Mouse (Mus musculus): ENCODE data around the gene Kremen2. TPM values are rescaled to one million over a fixed set of nuclear protein-coding genes. Genes with fewer than 3 reads are reported as not detected.

Gene Kremen2
- 2.2 and 2.6 TPM in 2 replicates for polyA plus RNA-seq (2014; fragmentation: Nextera tagmentation; extraction: Ambion mirVana)

DNA sequence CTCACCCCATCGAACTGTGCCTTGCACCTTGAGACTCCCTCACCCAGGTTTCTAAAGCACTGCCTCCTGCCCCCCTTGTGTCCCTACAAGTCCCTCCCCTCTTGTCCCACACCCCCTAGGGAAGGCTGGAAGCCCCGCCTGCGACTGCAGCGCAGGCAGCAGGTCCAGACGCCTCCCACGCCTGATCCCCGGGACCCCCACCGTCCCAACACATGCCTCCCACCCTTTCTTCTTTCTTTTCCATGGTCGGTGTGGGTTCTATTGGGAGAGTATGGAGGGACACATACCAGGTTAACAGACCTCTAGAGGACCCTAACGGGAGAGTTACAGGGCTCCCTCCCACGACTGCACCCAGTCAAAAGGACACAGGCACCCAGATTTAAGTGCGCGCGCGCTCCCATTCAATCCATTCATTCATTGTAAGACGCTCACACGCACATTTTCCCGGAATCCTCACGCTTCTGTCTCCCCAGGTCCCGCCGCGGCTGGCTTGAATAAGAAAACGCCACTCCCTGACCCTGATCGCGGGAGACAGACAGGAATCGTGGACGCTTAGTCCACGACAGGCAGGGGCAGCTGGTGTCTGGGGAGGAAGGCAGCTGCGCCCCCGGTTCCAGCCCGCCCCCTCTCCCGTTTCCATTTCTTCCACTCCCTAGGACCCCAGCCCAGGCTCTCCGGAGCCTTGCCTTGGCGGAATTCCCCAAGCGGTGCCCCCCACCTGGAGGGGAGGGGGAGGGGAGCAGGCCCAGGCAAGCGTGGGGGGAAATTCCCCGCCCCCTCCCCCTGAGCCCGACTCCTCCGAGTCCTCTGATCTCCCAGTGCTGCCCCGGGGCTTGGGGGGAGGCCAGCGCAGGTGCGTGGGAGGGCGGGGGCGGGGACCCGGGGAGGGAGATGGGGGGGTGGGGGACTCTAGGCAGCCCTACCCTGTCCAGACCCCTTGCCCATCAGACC lies at the start of gene Kremen2:
Gene Kremen2 (minus strand): TSS at position 533 of the 951 bp plus-strand sequence.
- peak within 1 kb of the TSS; percentile 50 for H3K9ac ChIP-seq (ENCODE audit: low read length)
- no peaks in the 10 kb centered on the region for H3K36me3 ChIP-seq (ENCODE audit: control insufficient read depth, insufficient read depth, low read length)
- peaks cover 18% of the 10 kb centered on the region for H3K4me1 ChIP-seq (replicated peaks; ENCODE audit: control insufficient read depth, insufficient read depth, low read length)
- H3K4me3 ChIP-seq (ENCODE audit: low read depth, low read length) = peak within 1 kb of the TSS; percentile 25
- H3K9me3 ChIP-seq (ENCODE audit: control insufficient read depth, low read length) = no peaks in the 10 kb centered on the region
- H3K27ac ChIP-seq (ENCODE audit: low read depth, low read length) = no peak within 1 kb of the TSS
- peak within 1 kb of the TSS; percentile 61 for H3K4me2 ChIP-seq (ENCODE audit: low read depth, low read length, severe bottlenecking)
- WGBS = under 1% methylated on average over 37 of the region's 45 CpGs
- ATAC-seq (replicated peaks; ENCODE audit: low FRiP score) (no peak), DNase-seq (ENCODE audit: low spot score) (no peak)
- H3K27me3 ChIP-seq (ENCODE audit: control insufficient read depth, insufficient read depth, low read length) = peaks cover 59% of the 10 kb centered on the region

DNA sequence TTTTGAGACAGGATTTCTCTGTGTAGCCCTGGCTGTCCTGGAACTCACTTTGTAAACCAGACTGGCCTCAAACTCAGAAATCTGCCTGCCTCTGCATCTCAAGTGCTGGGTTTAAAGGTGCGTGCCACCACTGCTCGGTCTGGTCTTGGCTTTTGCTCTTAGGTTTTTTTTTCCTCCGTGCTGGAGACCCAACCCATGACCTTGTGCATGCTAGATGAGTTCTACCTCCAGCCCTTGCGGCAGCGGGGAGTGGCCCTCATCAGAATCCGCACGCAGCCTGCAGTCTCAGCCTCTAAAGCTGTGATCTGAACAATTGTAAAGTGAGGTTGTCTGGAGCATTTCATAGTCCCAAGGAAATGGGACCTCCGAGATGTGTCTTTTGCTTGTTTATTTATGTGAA lies 49.7 kb upstream of the Kremen2 start:
- H3K9ac ChIP-seq (ENCODE audit: low read length) = no peak overlapping the region
- no peaks in the 10 kb centered on the region; the same call in 1 of the 2 replicates for H3K4me1 ChIP-seq (replicated peaks; ENCODE audit: control insufficient read depth, insufficient read depth, low read length)
- no peaks in the 10 kb centered on the region for H3K36me3 ChIP-seq (ENCODE audit: control insufficient read depth, insufficient read depth, low read length)
- DNase-seq (ENCODE audit: low spot score) (no peak), ATAC-seq (replicated peaks; ENCODE audit: low FRiP score) (no peak)
- WGBS = 94% methylated on average over 8 of the region's 8 CpGs
- H3K27ac ChIP-seq (ENCODE audit: low read depth, low read length) = no peak overlapping the region
- H3K27me3 ChIP-seq (ENCODE audit: control insufficient read depth, insufficient read depth, low read length) = no peaks in the 10 kb centered on the region
- no peak overlapping the region for H3K4me2 ChIP-seq (ENCODE audit: low read depth, low read length, severe bottlenecking)
- no peak overlapping the region for H3K4me3 ChIP-seq (ENCODE audit: low read depth, low read length)
- no peaks in the 10 kb centered on the region for H3K9me3 ChIP-seq (ENCODE audit: control insufficient read depth, low read length)

DNA sequence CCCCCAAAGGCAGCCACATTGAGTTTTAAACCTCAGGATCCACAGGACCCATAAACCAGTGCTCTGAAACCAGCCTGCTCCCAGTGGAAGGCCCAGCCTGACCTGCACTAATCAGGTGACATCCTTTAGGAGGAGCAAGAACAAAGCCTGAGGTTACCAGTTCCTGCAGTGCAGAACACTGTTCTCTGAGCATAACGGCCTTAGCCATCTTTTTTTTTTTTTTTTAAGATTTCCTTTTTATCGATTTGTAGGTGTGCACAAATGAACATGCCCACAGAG lies 45.4 kb upstream of the Kremen2 start:
- Histone ChIP-seq H3K4me2 (ENCODE audit: low read depth, low read length, severe bottlenecking) (peak overlapping the region; percentile 59), H3K9ac (ENCODE audit: low read length) (peak overlapping the region; percentile 68; the same call in 1 of the 2 replicates), H3K4me1 (replicated peaks; ENCODE audit: control insufficient read depth, insufficient read depth, low read length) (peaks cover 5% of the 10 kb centered on the region; the same call in 1 of the 2 replicates), H3K4me3 (ENCODE audit: low read depth, low read length) (peak overlapping the region; percentile 25; the same call in 1 of the 2 replicates), H3K27me3 (ENCODE audit: control insufficient read depth, insufficient read depth, low read length) (no peaks in the 10 kb centered on the region), H3K27ac (ENCODE audit: low read depth, low read length) (no peak overlapping the region), H3K36me3 (ENCODE audit: control insufficient read depth, insufficient read depth, low read length) (no peaks in the 10 kb centered on the region), H3K9me3 (ENCODE audit: control insufficient read depth, low read length) (no peaks in the 10 kb centered on the region)
- WGBS = 53% methylated on average over 2 of the region's 2 CpGs
- ATAC-seq (replicated peaks; ENCODE audit: low FRiP score) (no peak), DNase-seq (ENCODE audit: low spot score) (no peak)

DNA sequence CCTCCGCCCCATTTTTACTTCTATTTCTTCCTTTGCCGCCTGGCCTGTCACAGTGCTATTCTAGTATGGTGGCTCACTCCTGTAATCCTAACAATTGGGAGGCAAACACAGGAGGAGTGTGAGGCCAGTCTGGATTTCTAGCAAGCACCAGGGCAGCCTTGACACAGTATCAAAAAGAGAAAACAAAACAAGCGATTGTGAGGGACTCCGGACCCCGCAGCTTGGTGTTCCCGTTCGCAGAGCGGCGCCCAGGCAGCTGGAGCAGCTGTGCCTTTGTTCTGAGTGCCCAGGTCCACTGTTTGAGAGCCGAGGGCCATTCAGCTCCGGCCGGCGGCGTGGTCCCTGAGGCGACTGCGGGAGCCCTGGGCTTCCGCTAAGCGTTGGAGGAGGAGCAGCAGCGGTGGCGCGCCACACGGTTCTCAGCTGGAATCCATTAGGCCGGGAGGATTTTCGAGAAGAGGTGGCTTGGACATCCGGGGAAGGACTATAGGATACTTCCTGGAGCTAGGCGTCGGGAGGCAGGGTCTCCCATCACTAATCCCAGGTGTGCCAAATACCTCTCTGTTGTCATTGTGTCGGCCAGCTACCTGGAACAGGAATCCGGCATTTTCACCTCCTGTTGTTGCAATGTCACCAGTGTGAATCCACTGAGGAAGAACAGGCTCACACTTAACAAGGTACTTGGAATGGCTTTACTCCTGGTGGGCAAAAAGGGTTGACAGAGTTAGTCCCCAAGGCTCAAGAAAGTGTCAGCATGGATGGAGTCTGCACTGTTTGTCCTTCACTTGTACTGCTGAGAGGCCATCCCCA lies 44.8 kb upstream of the Kremen2 start, which contains the start of gene Srrm2:
Gene Srrm2 (plus strand): TSS at position 264 of the 810 bp plus-strand sequence.
- H3K4me1 ChIP-seq (replicated peaks; ENCODE audit: control insufficient read depth, insufficient read depth, low read length) = peaks cover 6% of the 10 kb centered on the region; the same call in 1 of the 2 replicates
- no peaks in the 10 kb centered on the region for H3K27me3 ChIP-seq (ENCODE audit: control insufficient read depth, insufficient read depth, low read length)
- no peaks in the 10 kb centered on the region for H3K36me3 ChIP-seq (ENCODE audit: control insufficient read depth, insufficient read depth, low read length)
- peak within 1 kb of the TSS; percentile 67 for H3K27ac ChIP-seq (ENCODE audit: low read depth, low read length)
- peak; percentile 84 for DNase-seq (ENCODE audit: low spot score)
- no peaks in the 10 kb centered on the region for H3K9me3 ChIP-seq (ENCODE audit: control insufficient read depth, low read length)
- peak; percentile 74 for ATAC-seq (replicated peaks; ENCODE audit: low FRiP score)
- peak within 1 kb of the TSS; percentile 68 for H3K9ac ChIP-seq (ENCODE audit: low read length)
- peak within 1 kb of the TSS; percentile 59 for H3K4me2 ChIP-seq (ENCODE audit: low read depth, low read length, severe bottlenecking)
- 2% methylated on average over 29 of the region's 29 CpGs for whole genome bisulfite sequencing
- peak within 1 kb of the TSS; percentile 25 for H3K4me3 ChIP-seq (ENCODE audit: low read depth, low read length)

DNA sequence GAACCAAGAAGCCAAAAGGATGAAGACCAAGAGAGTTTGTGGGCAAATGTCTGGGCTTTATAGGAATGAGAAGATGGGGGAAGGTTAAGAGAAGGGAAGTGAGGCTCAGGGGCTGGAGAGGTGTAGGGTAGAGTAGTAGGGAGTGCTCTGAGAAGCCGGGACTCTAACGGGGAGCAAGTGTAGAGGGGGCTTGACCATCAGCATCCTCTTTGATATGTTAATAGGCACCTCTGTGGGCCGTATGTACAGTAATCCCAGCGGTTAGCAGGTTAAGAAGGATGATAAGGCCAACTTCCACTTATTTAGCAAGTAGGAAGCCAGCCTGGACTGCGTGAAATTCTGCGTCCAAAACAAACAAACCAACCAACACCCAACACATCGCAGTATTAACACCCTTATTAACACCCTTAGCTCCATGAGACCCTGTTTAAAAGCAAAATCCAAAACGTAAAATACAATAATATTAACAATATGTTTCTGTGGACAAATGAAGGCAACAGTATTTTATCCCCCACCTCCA lies 44.2 kb upstream of the Kremen2 start:
- Histone ChIP-seq H3K27ac (ENCODE audit: low read depth, low read length) (peak overlapping the region; percentile 67), H3K4me2 (ENCODE audit: low read depth, low read length, severe bottlenecking) (peak overlapping the region; percentile 59), H3K4me3 (ENCODE audit: low read depth, low read length) (peak overlapping the region; percentile 25), H3K9me3 (ENCODE audit: control insufficient read depth, low read length) (no peaks in the 10 kb centered on the region), H3K36me3 (ENCODE audit: control insufficient read depth, insufficient read depth, low read length) (no peaks in the 10 kb centered on the region), H3K9ac (ENCODE audit: low read length) (peak overlapping the region; percentile 68), H3K27me3 (ENCODE audit: control insufficient read depth, insufficient read depth, low read length) (no peaks in the 10 kb centered on the region), H3K4me1 (replicated peaks; ENCODE audit: control insufficient read depth, insufficient read depth, low read length) (peaks cover 6% of the 10 kb centered on the region; the same call in 1 of the 2 replicates)
- ATAC-seq (replicated peaks; ENCODE audit: low FRiP score) (no peak), DNase-seq (ENCODE audit: low spot score) (no peak)
- 7% methylated on average over 8 of the region's 8 CpGs for WGBS

DNA sequence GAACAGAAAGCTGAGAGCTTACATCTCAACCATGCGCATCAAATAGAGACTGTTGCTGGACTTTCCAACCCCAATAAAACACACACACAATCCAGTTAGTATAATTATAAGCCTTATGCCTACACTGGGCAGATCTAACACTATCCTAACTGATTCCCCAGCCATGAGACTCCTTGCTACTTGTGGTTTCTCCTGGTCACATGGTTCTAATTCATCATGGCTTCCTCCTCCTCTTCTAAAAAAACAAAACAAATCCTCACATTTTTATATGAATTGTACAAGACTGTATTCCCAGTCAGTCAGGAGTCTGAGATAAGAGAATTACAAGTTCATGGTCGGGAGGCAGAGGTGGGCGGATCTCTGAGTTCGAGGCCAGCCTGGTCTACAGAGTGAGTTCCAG lies 43.3 kb upstream of the Kremen2 start:
- 92% methylated on average over 4 of the region's 4 CpGs for WGBS
- Histone ChIP-seq H3K27ac (ENCODE audit: low read depth, low read length) (no peak overlapping the region), H3K4me2 (ENCODE audit: low read depth, low read length, severe bottlenecking) (no peak overlapping the region), H3K36me3 (ENCODE audit: control insufficient read depth, insufficient read depth, low read length) (no peaks in the 10 kb centered on the region), H3K27me3 (ENCODE audit: control insufficient read depth, insufficient read depth, low read length) (no peaks in the 10 kb centered on the region), H3K9me3 (ENCODE audit: control insufficient read depth, low read length) (no peaks in the 10 kb centered on the region), H3K4me3 (ENCODE audit: low read depth, low read length) (no peak overlapping the region), H3K9ac (ENCODE audit: low read length) (no peak overlapping the region), H3K4me1 (replicated peaks; ENCODE audit: control insufficient read depth, insufficient read depth, low read length) (peaks cover 6% of the 10 kb centered on the region; the same call in 1 of the 2 replicates)
- ATAC-seq (replicated peaks; ENCODE audit: low FRiP score) (no peak), DNase-seq (ENCODE audit: low spot score) (no peak)

DNA sequence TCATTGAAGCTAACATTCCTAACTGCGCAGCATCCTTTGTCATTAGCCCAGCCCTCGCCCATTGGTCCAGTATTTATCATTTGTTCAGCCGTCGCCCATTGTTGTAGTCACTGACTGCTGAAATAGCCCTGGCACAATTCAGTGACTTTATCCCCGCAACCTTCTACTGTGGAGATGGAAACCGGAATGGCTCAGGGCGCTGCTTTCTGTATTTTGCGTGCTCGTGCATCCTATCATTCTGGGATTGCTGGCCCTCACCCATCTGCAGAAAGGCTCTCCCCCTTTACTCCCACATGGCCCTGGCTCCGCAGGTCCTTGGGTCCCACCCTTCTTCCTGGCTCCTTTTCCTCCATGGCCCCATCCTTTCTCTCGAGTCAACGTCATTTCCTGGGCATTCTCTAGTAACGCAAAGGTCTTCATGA lies 40.9 kb upstream of the Kremen2 start:
- DNase-seq (ENCODE audit: low spot score) = no peak
- ATAC-seq (replicated peaks; ENCODE audit: low FRiP score) = 0 out of 2 replicates have a peak, but pooled peaks have one; percentile 40
- H3K4me2 ChIP-seq (ENCODE audit: low read depth, low read length, severe bottlenecking) = peak overlapping the region; percentile 58
- peak overlapping the region; percentile 29; the same call in 1 of the 2 replicates for H3K9ac ChIP-seq (ENCODE audit: low read length)
- H3K4me3 ChIP-seq (ENCODE audit: low read depth, low read length) = peak overlapping the region; percentile 40
- peaks cover 6% of the 10 kb centered on the region; the same call in 1 of the 2 replicates for H3K4me1 ChIP-seq (replicated peaks; ENCODE audit: control insufficient read depth, insufficient read depth, low read length)
- no peak overlapping the region for H3K27ac ChIP-seq (ENCODE audit: low read depth, low read length)
- no peaks in the 10 kb centered on the region for H3K36me3 ChIP-seq (ENCODE audit: control insufficient read depth, insufficient read depth, low read length)
- WGBS = 14% methylated on average over 13 of the region's 13 CpGs
- no peaks in the 10 kb centered on the region for H3K27me3 ChIP-seq (ENCODE audit: control insufficient read depth, insufficient read depth, low read length)
- H3K9me3 ChIP-seq (ENCODE audit: control insufficient read depth, low read length) = no peaks in the 10 kb centered on the region
